Mouse (Mus musculus) kidney, embryonic 14.5 days (tissue): ENCODE measurements around the gene Cyp4f15. TPM values are rescaled to one million over a fixed set of nuclear protein-coding genes. Genes with fewer than 3 reads are reported as not detected.

Experiments
- ATAC-seq: fragments of 200-750 bp; cut with Nextera tagmentation; 2 replicates; pipeline ENCODE4 v1.8.0; 2017; ENCODE audit warnings: moderate number of reproducible peaks, mild to moderate bottlenecking, moderate TSS enrichment, moderate library complexity; ENCODE audit not compliant: low FRiP score, low TSS enrichment
- H3K27ac ChIP-seq: fragments of 300-500 bp; sonication (generic); 2 replicates; pipeline ENCODE4 v1.5.1; 2014; ENCODE audit warnings: low read depth, mild to moderate bottlenecking, low read length, moderate library complexity, mixed read lengths
- H3K27me3 ChIP-seq: fragments of 300-500 bp; sonication (generic); 2 replicates; pipeline ENCODE4 v1.6.1; 2014; ENCODE audit warnings: mild to moderate bottlenecking, low read length; ENCODE audit not compliant: control insufficient read depth, insufficient read depth
- H3K36me3 ChIP-seq: fragments of 300-500 bp; sonication (generic); 2 replicates; pipeline ENCODE4 v1.6.1; 2014; ENCODE audit warnings: low read length, mixed read lengths; ENCODE audit not compliant: control insufficient read depth, insufficient read depth
- H3K4me1 ChIP-seq: fragments of 300-500 bp; sonication (generic); 2 replicates; pipeline ENCODE4 v1.6.1; 2014; ENCODE audit warnings: low read length, mixed read lengths; ENCODE audit not compliant: control insufficient read depth, insufficient read depth
- H3K4me2 ChIP-seq: fragments of 300-500 bp; sonication (generic); replicated peaks from 2 replicates; pipeline ENCODE4 v1.6.1; 2014; ENCODE audit warnings: low read depth, mild to moderate bottlenecking, low read length
- H3K4me3 ChIP-seq: fragments of 300-500 bp; sonication (generic); 2 replicates; pipeline ENCODE4 v1.5.1; 2014; ENCODE audit warnings: mild to moderate bottlenecking, low read length
- H3K9ac ChIP-seq: fragments of 300-500 bp; sonication (generic); 2 replicates; pipeline ENCODE4 v1.6.1; 2014; ENCODE audit warnings: low read depth, mild to moderate bottlenecking, low read length, moderate library complexity
- H3K9me3 ChIP-seq: fragments of 300-500 bp; sonication (generic); 2 replicates; pipeline ENCODE4 v1.6.1; 2016; ENCODE audit warnings: low read length; ENCODE audit not compliant: control insufficient read depth
- whole genome bisulfite sequencing: fragments of 180-500 bp; shearing (Covaris S2); extraction: QIAGEN DNeasy Blood & Tissue Kit; methylation state at CpG from one replicate; pipeline ENCODE4 v1.1.7; 2014; 5-methylcytosine and 5-hydroxymethylcytosine counted together
- polyA plus RNA-seq: library from polyadenylated mRNA; unstranded; fragments of >200 nt; fragmentation: Nextera tagmentation; extraction: Ambion mirVana; gene quantifications from 2 replicates; pipeline ENCODE4 v1.2.1, GENCODE M21; 2014

The Cyp4f15 gene
- not detected in 2 replicates for polyA plus RNA-seq

GRCm38 (mm10) chr17:32685048-32685750 is at the start of gene Cyp4f15:
TSS of gene Cyp4f15 (plus strand) at chr17:32685627.
- H3K27ac ChIP-seq = no peak within 1 kb of the TSS
- 41% methylated on average over 7 of the region's 7 CpGs for WGBS

GRCm38 (mm10) chr17:32636341-32636740 is 49.1 kb upstream of the Cyp4f15 start:
- no peak overlapping the region for H3K9ac ChIP-seq
- H3K4me2 ChIP-seq = no peak overlapping the region
- WGBS = 67% methylated on average over 3 of the region's 3 CpGs
- ATAC-seq = no peak
- no peaks in the 10 kb centered on the region for H3K9me3 ChIP-seq
- H3K4me3 ChIP-seq = no peak overlapping the region
- H3K27ac ChIP-seq = no peak overlapping the region
- no peaks in the 10 kb centered on the region for H3K27me3 ChIP-seq
- no peaks in the 10 kb centered on the region for H3K36me3 ChIP-seq
- H3K4me1 ChIP-seq = no peaks in the 10 kb centered on the region

More at GRCm38 (mm10) chr17:32685048-32685750, at the start of gene Cyp4f15:
- Histone ChIP-seq H3K4me1 (no peaks in the 10 kb centered on the region), H3K36me3 (no peaks in the 10 kb centered on the region), H3K9me3 (no peaks in the 10 kb centered on the region), H3K4me3 (no peak within 1 kb of the TSS), H3K9ac (no peak within 1 kb of the TSS), H3K4me2 (no peak within 1 kb of the TSS), H3K27me3 (no peaks in the 10 kb centered on the region)
- ATAC-seq = no peak

- no peak overlapping the region for H3K4me3 ChIP-seq
- H3K36me3 ChIP-seq = no peaks in the 10 kb centered on the region
- no peak overlapping the region for H3K27ac ChIP-seq
- no peaks in the 10 kb centered on the region for H3K4me1 ChIP-seq
- 73% methylated on average over 2 of the region's 2 CpGs for WGBS
- no peak for ATAC-seq
- H3K9me3 ChIP-seq = no peaks in the 10 kb centered on the region
- H3K9ac ChIP-seq = no peak overlapping the region
- no peak overlapping the region for H3K4me2 ChIP-seq
- no peaks in the 10 kb centered on the region for H3K27me3 ChIP-seq
Observed at GRCm38 (mm10) chr17:32637151-32637550, 48.3 kb upstream of the Cyp4f15 start.

- Histone ChIP-seq H3K27ac (no peak overlapping the region), H3K9me3 (no peaks in the 10 kb centered on the region), H3K36me3 (no peaks in the 10 kb centered on the region), H3K4me3 (no peak overlapping the region), H3K27me3 (no peaks in the 10 kb centered on the region), H3K9ac (no peak overlapping the region), H3K4me1 (no peaks in the 10 kb centered on the region), H3K4me2 (no peak overlapping the region)
- no peak for ATAC-seq
- 79% methylated on average over 4 of the region's 4 CpGs for WGBS
Observed at GRCm38 (mm10) chr17:32646631-32647030, 38.8 kb upstream of the Cyp4f15 start.

- Histone ChIP-seq H3K4me2 (no peak overlapping the region), H3K9me3 (no peaks in the 10 kb centered on the region), H3K4me1 (no peaks in the 10 kb centered on the region), H3K36me3 (no peaks in the 10 kb centered on the region), H3K4me3 (no peak overlapping the region), H3K27ac (no peak overlapping the region), H3K9ac (no peak overlapping the region), H3K27me3 (no peaks in the 10 kb centered on the region)
- no peak for ATAC-seq
- 93% methylated on average over 4 of the region's 4 CpGs for WGBS
Observed at GRCm38 (mm10) chr17:32653860-32654259, 31.6 kb upstream of the Cyp4f15 start.

- Histone ChIP-seq H3K36me3 (no peaks in the 10 kb centered on the region), H3K9me3 (no peaks in the 10 kb centered on the region), H3K4me1 (no peaks in the 10 kb centered on the region), H3K9ac (no peak overlapping the region), H3K4me3 (no peak overlapping the region), H3K4me2 (no peak overlapping the region), H3K27me3 (no peaks in the 10 kb centered on the region), H3K27ac (no peak overlapping the region)
- ATAC-seq = no peak
- 74% methylated on average over 3 of the region's 3 CpGs for WGBS
Observed at GRCm38 (mm10) chr17:32657041-32657440, 28.4 kb upstream of the Cyp4f15 start.

GRCm38 (mm10) chr17:32658246-32658645 is 27.2 kb upstream of the Cyp4f15 start:
- no peak overlapping the region for H3K27ac ChIP-seq
- H3K9ac ChIP-seq = no peak overlapping the region
- 64% methylated on average over 1 of the region's 1 CpGs for WGBS
- no peak overlapping the region for H3K4me3 ChIP-seq
- H3K4me1 ChIP-seq = no peaks in the 10 kb centered on the region
- no peaks in the 10 kb centered on the region for H3K9me3 ChIP-seq
- H3K4me2 ChIP-seq = no peak overlapping the region
- no peaks in the 10 kb centered on the region for H3K27me3 ChIP-seq
- H3K36me3 ChIP-seq = no peaks in the 10 kb centered on the region
- no peak for ATAC-seq

- Histone ChIP-seq H3K9me3 (no peaks in the 10 kb centered on the region), H3K9ac (no peak within 1 kb of the TSS), H3K27me3 (no peaks in the 10 kb centered on the region), H3K36me3 (no peaks in the 10 kb centered on the region), H3K4me2 (no peak within 1 kb of the TSS), H3K27ac (no peak within 1 kb of the TSS), H3K4me1 (no peaks in the 10 kb centered on the region), H3K4me3 (no peak within 1 kb of the TSS)
- ATAC-seq = no peak
- WGBS = 56% methylated on average over 2 of the region's 2 CpGs
Observed at GRCm38 (mm10) chr17:32658712-32659111, 26.7 kb upstream of the Cyp4f15 start, which contains the start of gene Cyp4f40. TSS of gene Cyp4f40 (plus strand) at chr17:32658900.

GRCm38 (mm10) chr17:32673976-32674375 is 11.5 kb upstream of the Cyp4f15 start:
- no peak overlapping the region for H3K9ac ChIP-seq
- no peak overlapping the region for H3K27ac ChIP-seq
- H3K4me1 ChIP-seq = no peaks in the 10 kb centered on the region
- no peaks in the 10 kb centered on the region for H3K27me3 ChIP-seq
- no peaks in the 10 kb centered on the region for H3K36me3 ChIP-seq
- no peak for ATAC-seq
- no peak overlapping the region for H3K4me3 ChIP-seq
- H3K9me3 ChIP-seq = no peaks in the 10 kb centered on the region
- WGBS = 69% methylated on average over 7 of the region's 7 CpGs
- no peak overlapping the region for H3K4me2 ChIP-seq
